Mouse (Mus musculus) cortical plate, adult 2 months (tissue): ENCODE results near the gene 4921509C19Rik.

Source experiments
- CTCF ChIP-seq: fragments of 200-500 bp; IDR thresholded peaks from 2 replicates; pipeline ENCODE4 v1.5.1; 2011; ENCODE audit warnings: mild to moderate bottlenecking, control low read depth, low read length; ENCODE audit not compliant: insufficient read depth; ENCODE audit errors: extremely low read depth
- POLR2A ChIP-seq: fragments of 200-500 bp; IDR thresholded peaks from 2 replicates; pipeline ENCODE4 v1.6.1; 2011; ENCODE audit warnings: mild to moderate bottlenecking, low read length, control low read depth; ENCODE audit not compliant: insufficient read depth; ENCODE audit errors: extremely low read depth

GRCm38 (mm10) chr2:151500442-151501007, 24.6 kb upstream of the 4921509C19Rik start:
- no peak for TF ChIP-seq POLR2A
- no peak for TF ChIP-seq CTCF
